Mouse (Mus musculus) layer of hippocampus, adult 8-10 months (tissue): ENCODE data around the gene A530064D06Rik. TPM values are rescaled to one million over a fixed set of nuclear protein-coding genes. Genes with fewer than 3 reads are reported as not detected.

ENCODE experiments used
- total RNA-seq, 4 experiments: library from RNA; stranded (reverse); gene quantifications; 2 replicates each; pipeline ENCODE4 v1.2.4; 2022

A530064D06Rik gene
- total RNA-seq, 4 experiments from 2014 or later: 0.58 TPM; not detected in 3

Other genes starting within 250 kb of the A530064D06Rik start
- gene Foxp4, start 242.6 kb downstream of the A530064D06Rik start, total RNA-seq: 10 to 100 TPM; 44.5 to 52.4 (median 49.1) TPM
- not detected for gene 1700122O11Rik, start 129.0 kb downstream of the A530064D06Rik start, total RNA-seq
- not detected for gene 1700067P10Rik, start 78.0 kb downstream of the A530064D06Rik start, total RNA-seq
- not detected for gene 9830107B12Rik, start 21.0 kb downstream of the A530064D06Rik start, total RNA-seq
- gene Trem1, start 65.5 kb upstream of the A530064D06Rik start, total RNA-seq: not detected
- gene Trem3, start 80.5 kb upstream of the A530064D06Rik start, total RNA-seq: not detected
- gene Treml4, start 97.0 kb upstream of the A530064D06Rik start, total RNA-seq: not detected
- 1 to 10 TPM in 2 of 4 experiments, under 1 TPM in 2; 0.14 to 2.8 (median 1.5) TPM for gene Treml2, start 132.2 kb upstream of the A530064D06Rik start, total RNA-seq
- under 1 TPM in 3 of 4 experiments, not detected in 1; 0.21 to 0.64 (median 0.43) TPM for gene B430306N03Rik, start 148.9 kb upstream of the A530064D06Rik start, total RNA-seq
- 100 to 1,000 TPM in 2 of 4 experiments, 10 to 100 TPM in 2; 12.2 to 201 (median 95.9) TPM for gene Trem2, start 179.1 kb upstream of the A530064D06Rik start, total RNA-seq
- under 1 TPM; 0.36 to 0.91 (median 0.74) TPM for gene Treml1, start 192.6 kb upstream of the A530064D06Rik start, total RNA-seq
- gene Nfya, start 242.6 kb upstream of the A530064D06Rik start, total RNA-seq: 10 to 100 TPM; 22.2 to 35.0 (median 27.9) TPM
- gene Oard1, start 242.7 kb upstream of the A530064D06Rik start, total RNA-seq: 10 to 100 TPM; 13.2 to 18.9 (median 16.0) TPM